Mouse (Mus musculus) gastrocnemius, postnatal 4 days (tissue): Measurements from ENCODE around the gene Phactr3. TPM values are rescaled to one million over a fixed set of nuclear protein-coding genes. Genes with fewer than 3 reads are reported as not detected.
"Not testable (repeated sequence)": the region's sequence is repeated elsewhere in the genome, so short reads cannot be mapped to it uniquely, and the experiment has no call there.

Source experiments
- DNase-seq, 2 experiments: peaks; one replicate each; pipeline ENCODE4 v3.0.0; 2021 to 2022; ENCODE audit warnings: low spot score in 2 of 2, mixed read lengths in 2 of 2
- long read RNA-seq, 2 experiments: library from polyadenylated mRNA; stranded (forward); transcript quantifications; one replicate each; pipeline ENCODE4 v2.0.0; 2021
- total RNA-seq, 2 experiments: library from RNA; stranded (reverse); gene quantifications; 2 replicates each; pipeline ENCODE4 v1.2.3; 2021

The Phactr3 gene
- total RNA-seq = under 1 TPM; 0.17 to 0.29 TPM
- long read RNA-seq, experiment 1 = 0 reads
- long read RNA-seq, experiment 2 = 0 reads

DNA sequence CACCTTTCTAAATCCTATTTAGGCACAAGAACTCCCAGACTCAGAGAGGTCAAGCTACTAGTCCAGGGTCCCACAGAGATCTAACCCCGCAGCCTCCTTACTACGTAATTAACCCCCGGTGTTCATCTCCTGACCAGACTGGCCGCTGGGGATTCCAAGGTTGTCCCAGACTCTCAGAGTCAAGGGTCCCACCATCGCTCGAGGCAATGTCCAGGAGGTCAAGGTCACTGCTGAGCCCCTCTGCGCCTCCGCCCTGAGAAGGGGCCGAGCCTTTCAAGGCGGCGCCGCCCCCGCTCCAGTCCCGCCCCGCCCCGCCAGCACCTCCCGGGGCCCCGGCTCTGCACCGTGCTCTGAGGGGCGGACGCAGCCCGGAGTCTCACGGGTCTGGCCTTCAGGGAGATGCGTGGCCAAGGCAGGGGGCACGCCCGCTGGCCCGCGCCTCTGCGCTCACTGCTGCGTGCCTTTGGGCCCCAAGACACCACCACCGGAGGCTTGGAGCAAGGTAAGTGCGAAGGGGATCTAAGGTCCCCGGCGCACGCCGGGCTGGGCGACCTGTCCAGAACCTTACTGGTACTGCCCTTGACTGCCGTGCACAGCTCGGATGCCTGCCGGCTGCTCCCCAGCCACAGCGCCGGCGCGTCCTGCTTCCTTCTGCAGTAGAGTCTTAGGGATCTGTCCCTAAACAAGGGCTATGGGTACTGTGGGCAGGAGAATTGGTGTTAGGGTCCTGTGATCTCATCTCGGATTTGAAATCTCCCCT lies at the start of gene Phactr3:
Gene Phactr3, plus strand, starts transcription at position 175 of the 760 bp plus-strand sequence.
- no peak for DNase-seq

DNA sequence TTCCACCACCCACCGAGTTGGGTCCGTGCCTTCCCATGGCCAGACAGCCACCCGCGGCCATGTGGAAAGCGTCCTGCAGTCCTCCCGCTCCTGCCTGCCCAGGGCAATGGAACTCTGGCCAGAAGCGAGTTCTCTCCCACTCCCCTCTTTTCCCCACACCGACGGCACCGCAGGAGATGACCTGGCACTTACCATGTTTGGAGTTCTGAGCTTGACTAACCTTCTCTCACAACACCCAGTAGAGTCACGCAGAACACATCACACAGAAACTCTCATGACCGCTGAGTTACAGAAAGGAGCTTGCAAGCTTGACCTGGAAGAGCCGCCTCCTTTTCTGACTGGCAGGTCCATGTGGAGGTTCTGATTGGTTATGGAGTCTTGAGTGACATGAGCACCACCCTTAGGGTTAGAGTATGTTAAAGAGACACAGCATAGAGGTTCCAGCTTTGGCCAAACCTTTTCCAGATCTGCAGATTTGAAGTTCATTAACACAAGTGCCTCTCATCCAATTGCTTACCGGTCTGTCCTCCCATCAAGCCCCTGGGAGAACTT lies 40.5 kb upstream of the Phactr3 start, which contains the start of gene Zfp931:
Gene Zfp931, minus strand, starts transcription at position 311 of the 552 bp plus-strand sequence.
- DNase-seq = not testable (repeated sequence)

DNA sequence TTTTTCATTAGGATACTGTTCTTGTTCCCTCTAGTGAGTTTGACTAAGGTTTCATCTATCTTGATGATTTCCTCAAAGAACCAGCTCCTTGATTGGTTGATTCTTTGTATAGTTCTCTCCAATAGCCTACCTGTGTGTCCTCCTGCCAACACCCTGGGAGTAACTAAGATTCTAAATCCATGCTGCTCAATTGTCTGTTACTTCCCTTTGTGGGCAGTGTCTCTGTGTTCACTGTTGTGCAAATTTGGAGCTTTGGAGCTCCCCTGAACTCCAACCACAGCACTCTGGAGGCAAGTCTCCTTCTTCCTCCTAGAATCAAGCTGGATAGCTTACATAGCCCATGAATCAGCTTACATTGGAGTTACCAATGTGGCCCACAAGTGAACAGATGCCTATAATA lies 29.2 kb upstream of the Phactr3 start:
- DNase-seq = no peak

DNA sequence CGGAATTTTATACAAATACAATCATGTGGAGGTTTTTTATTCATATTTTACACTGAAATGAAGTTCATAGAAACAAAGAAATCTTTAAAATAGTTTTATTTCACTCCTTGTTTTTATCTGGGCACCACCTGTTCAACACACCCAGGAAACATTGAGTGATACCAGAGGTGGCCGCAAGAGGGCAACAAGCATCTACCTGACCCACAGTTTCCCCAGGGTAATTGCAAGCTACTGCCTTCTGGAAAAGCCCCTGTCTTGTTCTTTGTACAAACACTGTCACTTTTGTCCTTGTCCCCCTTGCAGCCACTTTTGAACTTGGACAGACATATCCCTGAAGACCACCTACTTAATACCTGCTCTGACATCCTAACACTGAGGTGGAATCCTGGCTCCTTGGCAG lies 20.8 kb upstream of the Phactr3 start:
- DNase-seq = no peak

DNA sequence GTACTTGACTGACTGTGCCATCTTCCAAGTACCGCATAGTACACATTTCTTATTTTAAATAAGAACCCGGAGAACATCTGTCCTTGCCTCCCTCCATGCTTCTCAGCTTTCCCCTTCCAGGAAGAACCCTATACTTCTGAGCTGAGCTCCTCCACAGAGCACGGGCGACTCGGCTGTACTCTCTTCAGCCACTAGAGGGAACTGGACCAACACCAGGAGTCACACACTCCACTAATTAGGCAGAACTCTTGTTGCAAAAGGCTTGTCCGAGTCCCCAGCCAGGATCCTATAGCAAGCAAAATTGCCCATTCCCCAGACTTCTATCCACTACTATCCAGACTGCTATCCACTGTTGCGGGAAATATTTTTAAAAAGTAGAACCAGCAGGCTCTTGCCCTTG lies 16.8 kb upstream of the Phactr3 start:
- DNase-seq = no peak

DNA sequence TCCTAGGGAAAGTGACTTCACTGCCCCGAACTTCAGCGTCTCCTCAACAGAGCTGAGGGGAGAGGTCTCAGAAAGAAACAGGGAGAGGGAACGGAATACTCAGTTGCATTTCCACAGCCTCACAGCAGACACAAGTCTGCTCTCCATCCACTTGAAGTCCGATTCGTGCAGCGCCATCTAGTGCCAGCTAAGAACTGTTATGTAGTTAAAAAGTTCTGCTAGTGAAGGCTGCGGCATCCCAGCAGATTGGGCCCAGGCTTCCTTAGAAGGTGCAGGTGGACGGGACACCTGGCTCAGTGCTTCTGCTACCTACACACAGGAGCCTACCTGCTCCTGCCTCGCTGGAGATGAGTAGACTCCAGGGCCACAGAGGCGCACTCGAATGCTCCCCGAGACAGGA lies 829 bp upstream of the Phactr3 start:
- peak in 1 of 2 experiments; percentile 43 for DNase-seq

DNA sequence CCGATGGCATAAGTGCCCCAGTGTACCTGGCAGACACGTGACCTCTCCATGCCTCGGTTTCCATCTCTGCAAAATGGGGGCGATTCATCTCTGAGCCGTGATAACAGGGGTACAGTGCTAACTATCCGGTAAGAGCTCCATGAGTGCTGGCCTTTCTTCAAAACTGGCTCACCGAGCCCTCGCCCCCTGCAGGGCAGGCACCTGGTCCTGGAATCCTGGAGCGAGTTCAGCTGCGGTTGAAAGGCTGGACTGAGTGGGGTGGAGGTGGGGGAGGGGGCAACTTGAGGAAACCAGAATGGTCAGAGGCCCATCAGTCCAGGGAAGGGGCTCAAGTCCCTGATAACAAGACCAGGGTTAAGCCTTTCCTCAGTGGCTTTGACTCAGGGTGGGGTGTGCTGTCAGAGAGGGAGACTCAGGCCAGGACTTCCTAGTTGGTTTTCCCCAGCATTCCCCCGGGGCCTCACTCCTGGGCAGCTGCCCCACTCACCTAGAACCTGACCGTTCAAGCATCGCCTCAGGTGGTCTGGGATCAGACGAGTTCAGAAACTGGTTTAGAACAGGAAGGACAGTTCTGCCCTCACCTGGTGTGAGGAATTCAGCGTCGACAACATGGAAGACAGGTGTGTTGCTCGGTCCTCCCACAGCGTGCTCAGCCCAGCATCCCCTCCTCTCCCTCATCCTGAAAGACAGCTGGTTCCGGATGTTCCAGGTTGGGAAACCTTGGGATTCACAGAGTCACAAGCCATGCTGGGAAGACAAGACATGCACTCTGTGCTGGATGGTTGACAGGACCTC lies 983 bp downstream of the Phactr3 start:
- DNase-seq = no peak

DNA sequence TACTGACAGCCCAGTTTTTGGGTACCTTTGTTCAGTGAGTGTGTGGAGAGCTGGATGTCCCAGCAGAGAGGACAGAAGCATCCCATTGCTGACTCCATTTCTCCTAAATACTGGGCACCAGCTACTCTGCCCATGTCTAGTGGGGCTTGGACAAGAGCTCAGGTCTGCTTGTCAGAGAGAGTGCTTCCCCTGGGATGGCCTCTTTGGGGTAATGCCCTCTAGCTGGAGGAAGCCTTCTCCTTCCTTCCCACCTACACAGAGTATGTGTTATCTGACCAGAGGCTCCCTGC lies 1.5 kb downstream of the Phactr3 start:
- DNase-seq = no peak

DNA sequence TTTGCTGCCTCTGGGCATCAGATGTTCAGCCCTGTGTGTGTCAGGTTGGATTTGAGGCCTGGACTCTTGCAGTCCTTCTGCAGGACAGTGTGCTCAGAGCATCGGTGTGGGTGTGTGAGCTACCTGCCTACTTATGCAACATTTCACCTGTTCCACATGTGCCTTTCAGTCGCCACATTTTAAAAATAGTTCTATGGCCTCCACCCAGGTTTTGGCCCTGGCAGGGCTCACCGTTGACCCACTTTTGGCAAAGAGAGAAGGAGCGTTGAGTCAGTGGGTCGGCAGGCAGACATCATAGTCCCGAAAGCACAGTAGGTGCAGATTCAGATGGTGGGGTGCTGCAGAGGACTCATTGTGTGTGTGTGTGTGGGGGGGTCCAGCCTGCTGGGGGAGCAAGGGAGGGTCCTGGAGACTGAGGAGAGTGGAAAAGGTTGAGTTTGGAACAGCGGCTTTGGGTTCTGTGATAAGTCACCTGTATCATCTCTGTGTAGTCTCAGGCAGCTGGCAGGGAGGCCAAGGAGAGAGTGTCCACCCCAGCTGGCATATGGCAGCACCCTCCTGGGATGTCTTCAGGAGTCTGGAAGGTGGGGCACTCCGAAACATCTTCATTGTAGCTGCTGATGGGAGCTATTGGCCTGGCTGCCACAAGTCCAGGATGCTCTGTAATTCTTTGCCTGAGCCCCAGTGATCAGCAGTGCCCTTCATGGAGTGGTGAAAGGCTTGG lies 2.0 kb downstream of the Phactr3 start:
- no peak for DNase-seq

DNA sequence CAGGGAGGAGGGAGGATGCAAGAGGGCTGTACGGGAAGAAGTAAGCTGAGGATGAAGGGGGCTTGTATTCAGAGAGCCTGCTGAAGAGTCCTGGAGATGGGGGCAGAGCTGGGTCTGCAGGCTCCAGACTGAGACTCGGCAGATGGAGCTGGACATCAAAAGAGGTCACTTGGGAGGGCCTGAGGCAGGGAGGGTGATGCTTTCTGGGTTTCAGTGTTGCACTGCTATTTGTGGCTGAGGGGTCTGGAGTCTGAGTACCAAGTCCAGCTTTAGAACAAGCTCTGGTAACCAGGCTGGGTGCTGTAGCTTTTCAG lies 2.6 kb downstream of the Phactr3 start:
- no peak for DNase-seq

DNA sequence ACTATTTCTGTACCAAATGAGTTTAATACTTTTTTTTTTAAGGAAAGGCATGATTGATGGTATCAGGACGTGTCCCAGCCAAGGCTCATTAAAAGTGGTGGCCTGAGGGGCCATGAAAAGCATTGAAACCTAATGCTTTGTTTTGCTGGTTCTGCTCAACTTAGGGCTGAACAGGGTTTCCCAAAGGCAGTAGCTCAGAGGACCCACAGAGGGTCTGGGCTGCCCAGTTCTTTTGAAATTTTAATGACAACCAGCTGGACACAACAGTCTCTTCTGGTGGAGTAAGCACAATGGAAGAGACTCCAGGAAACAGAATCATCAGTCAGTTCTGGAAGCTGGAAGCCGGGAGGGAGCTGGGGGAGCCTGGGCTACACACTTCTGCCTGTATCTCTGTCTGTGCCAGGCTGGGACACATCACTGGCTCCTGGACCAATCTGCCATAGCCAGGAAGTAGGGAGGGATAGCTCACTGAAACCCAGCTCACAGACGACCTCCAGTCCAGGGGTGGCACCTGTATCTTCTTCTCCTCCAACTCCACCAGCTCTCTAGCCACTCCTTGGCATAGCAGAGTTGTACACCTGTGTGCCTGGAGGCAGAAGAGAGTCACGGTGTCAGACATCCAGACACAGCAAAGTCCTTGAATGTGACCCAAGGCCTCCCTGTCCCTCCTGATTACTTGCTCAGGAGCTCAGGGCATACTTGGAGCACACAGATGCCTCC lies 3.3 kb downstream of the Phactr3 start:
- no peak for DNase-seq

DNA sequence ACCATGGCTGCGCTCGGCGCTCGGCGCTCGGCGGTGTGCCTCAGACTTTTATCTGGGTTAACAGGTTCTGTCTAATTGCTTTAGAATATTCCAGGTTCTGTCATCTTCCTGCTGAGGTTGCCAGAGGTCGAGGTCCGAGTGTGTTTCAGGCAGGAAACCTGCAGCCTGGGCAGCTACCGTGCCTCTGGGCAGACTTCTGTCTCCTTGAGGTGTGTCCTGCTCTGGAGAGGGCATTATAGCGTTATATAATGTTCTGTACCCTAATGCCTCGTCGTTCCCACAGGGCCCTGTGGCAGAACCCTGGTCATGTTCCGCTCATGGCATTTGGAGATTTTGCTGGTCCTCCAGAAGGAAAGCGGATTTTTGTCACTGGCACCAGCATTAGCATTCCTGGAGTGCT lies 4.7 kb downstream of the Phactr3 start:
- DNase-seq = no peak

DNA sequence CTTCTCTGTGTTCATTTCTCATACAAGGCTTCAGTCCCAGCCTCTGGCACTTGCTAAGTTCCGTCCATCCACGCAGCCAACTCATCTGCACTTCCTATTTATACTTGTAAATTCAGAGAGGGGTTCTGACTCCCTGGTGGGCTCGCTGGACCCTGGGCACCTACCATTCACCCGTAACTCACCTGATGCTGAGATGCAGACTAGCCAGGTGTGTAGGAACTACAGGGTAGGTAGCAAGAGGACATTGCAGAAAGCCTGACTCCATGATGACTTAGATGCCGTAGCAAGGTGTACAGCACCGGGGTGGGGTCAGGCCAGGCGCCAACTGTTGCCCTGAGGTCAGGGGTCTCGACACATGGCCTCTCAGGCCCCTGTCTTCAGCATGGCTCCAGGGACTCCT lies 6.7 kb downstream of the Phactr3 start:
- DNase-seq = no peak

DNA sequence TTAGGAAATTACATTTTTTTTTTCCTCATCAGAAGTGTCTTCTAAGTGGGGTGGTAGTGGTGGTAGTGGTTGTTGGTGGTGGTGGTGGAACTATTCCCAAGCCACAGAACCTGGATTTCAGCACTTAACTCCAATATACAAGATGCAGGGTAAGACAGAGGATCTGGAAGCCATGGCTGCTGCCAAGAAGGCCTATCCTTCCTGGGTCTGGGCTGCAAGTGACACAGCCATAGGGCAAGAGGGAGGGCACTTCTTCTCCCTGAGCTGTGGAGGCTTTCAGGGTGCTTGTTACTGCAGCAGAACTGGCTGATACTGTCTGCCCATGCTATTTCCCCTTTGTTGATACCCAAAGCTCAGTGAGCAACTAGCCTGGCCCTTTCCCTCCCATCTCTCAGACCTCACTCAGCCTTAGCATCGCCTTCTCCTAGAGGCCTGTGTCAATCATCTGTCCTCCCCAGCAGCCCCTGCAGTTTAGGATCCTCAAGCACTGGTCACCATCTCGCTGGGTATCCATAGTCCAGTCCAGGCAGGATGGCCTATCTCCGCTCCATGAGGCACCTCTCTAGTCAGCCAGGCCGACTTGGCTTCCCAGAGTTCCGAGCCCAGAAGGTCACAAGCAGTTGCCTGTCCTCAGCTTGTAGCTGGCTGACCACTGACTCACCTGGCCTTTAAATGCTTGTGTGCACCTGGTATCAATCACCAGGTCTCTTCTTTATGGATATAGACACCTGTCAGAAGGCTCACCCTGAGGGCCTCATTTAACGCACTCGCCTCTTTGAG lies 7.5 kb downstream of the Phactr3 start:
- peak in 1 of 2 experiments; percentile 12 for DNase-seq

DNA sequence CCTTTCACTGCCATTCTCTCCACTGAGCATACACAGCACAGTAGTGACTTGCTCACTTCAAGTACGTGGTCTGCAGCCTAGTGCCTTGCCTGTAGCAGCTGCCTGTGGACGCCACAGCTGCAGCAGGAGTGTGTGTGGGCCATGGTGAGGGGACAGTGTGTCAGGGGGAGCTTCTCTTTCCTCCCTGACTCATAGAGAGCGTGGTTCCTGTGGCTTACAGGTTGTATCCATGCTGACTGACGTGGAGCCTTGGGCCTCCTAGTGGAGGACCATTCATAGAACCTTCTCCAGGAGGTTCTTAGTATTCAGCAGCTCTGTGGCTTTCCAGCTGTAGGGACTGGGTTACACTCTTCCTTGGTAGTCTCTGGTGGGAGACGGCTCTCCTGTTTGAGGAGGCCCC lies 9.8 kb downstream of the Phactr3 start:
- peak in 1 of 2 experiments; percentile 9 for DNase-seq

DNA sequence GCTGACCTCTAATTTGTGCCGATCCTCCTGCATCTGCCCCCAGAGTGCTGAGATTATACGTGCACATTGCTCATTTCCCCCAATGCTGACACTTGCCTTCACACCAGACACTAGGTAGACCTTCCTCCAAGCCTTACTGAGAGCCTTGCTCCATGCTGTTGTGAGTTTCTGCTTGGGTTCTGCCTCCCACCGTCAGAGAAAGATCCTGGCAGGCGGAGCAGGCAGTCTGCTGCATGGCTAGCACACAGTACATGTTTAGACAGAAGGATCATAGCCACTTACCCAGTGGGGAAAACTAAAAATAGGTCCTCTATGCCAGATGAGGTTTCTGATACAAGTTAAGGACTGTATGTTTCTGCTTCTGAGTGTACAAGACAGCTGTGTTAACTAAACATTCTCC lies 10.4 kb downstream of the Phactr3 start:
- DNase-seq = peak in 1 of 2 experiments; percentile 4

DNA sequence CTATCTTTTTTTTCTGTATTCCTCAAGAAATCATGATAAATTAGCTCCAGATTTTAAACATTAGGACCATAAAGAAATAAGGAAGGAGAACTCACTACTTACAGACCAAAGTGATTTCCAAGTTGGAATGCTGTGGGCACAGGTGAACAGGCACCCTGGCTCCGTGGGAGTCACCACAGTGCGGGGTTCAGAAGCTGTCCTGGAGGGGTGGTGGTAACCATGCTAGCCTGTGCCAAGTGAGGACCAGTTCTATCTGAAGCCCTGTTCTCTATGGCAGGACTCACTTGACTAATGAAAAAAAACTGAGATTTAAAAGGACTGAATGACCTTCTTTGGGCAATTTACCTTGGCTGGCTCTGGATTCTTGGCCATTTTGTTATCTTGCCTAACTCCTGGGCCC lies 10.9 kb downstream of the Phactr3 start:
- DNase-seq = peak in 1 of 2 experiments; percentile 9

DNA sequence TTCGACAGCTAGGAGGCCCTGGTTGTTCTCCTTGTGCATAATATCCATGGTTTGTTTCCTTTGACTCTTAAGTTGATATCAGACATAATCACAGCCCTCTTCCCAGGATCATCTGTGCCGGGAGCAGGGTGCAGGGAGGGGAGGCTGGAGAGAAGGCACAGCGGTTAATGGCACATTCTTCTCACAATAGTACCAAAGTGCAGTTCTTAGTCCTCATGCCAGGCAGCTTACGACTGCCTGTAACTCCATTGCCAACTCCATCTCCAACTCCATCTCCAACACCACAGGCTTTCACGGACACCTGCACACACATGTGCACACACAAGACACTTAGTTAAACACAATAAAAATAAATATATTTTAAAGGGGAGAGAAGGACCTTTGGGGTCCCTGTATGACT lies 11.8 kb downstream of the Phactr3 start:
- DNase-seq = peak in 1 of 2 experiments; percentile 4

DNA sequence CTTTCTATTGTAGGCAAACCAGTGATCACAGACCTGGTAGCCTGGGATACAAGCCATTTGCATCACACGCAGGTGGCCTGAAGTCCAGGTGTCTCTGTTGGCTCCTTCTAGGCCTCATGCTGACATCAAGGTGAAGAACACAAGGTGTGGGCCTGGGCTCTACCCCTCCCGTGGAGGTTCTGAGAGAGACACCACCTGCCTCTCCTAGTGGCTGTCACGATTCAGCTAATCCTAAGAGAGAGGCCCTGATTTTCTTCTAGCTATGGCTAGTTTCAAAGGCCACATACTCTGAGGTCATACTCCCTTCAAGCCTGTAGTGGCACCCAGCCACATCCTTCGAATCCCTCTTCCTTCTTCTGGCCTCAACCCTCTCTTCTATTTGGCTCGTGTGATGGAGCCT lies 12.2 kb downstream of the Phactr3 start:
- no peak for DNase-seq
